Mouse (Mus musculus) gonadal fat pad, adult 2 months (tissue): ENCODE results near the gene Meis1. TPM values are rescaled to one million over a fixed set of nuclear protein-coding genes. Genes with fewer than 3 reads are reported as not detected.

Source experiments
- DNase-seq: peaks from one replicate; pipeline ENCODE4 v3.0.0-alpha.2; 2012; ENCODE audit warnings: low read depth
- polyA plus RNA-seq: library from polyadenylated mRNA; depleted of rRNA; stranded (reverse); fragments of >200 nt; gene quantifications from 2 replicates; pipeline ENCODE4 v1.2.3, GENCODE M21; 2012

The Meis1 gene
- polyA plus RNA-seq, 1 experiment = 10.3 TPM

DNA sequence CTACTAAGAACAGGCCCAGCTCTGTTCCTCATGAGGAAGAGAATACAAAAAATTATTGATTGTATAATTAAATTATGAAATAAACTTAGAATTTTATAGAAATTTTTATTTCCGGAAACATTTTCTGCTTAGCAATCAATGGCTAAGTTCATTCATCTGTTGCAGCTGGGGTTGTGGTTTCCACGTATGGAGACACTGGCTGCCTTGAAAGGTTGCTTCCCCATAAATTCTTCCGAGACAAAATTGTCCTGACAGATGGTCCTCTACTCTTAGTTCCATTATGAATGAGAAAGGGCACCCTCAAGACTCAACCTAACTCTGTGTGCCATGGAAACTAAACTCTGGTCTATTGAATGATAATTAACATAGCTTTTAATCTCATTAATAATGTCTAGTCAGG lies 111.9 kb downstream of the Meis1 start:
- no peak for DNase-seq

DNA sequence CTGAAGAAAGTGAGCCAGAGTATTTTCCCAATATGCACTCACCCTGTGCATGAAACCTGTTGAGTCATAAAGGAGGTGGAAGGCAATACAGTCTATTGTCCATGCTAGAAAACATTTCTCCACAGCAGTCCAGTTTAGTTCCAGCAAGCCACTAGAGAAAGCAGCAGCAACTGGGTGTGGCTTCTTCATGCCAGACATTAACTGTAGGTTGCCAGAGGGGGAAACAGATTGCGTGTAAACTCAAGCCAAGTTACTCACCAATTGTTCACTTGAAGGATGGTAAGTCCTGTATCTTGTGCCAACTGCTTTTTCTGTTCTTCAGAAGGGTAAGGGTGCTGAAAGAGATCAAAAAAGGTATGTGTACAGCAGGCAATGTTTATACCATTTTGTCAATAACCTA lies 113.4 kb downstream of the Meis1 start:
- peak; percentile 83 for DNase-seq

DNA sequence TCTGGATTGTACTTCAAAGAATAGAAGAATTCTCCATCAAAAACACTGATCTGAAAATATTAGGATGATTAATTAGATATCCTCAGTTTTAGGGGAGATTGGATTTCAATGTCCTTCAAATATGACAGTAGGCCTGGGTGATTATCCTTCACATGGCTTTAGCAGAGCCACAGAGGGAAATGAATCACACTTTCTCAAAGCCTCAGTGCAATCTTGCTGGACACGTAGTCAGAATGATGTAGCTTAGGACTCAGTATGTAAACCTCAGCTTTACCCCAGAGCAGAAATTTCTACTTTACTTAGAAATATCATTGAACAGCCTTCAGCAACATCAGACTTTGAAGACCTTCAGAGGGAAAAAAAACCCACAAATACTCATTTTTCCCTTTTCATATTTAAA lies 113.9 kb downstream of the Meis1 start:
- no peak for DNase-seq

DNA sequence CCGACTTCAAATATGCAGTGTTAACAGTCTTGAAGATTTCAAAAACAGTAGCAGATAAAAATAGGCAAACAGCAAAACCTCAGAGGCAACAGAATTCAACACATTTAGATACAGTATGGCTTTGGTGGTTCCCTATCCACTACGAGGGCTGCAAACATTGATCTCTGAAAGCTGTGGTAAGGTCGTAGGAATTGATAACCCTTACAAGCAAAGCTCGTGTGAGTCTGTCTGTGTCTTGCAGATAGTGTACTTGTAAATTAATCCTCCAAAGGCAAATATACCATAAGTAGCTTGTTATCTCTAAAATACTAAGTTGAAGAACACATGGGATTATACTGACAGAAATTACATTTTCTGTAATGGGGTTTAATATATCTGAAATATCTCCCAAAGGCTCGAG lies 114.5 kb downstream of the Meis1 start:
- no peak for DNase-seq

DNA sequence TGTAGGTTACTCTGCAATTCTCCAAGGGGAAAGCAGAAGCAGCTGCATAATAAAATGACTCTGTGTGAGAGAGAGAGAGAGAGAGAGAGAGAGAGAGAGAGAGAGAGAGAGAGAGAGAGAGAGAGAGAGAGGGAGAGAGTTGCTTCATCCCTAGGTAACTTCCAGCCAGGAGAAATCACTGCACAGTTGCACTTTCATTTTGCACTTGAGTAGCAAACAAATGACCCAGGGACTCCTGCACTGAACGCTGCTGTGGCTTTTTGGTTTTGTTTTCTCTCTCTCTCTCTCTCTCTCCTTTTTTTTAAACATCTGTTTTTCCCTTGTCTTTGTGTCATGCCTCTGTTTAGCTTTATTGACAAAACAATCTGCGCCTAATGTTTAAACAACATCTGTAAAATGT lies 118.3 kb downstream of the Meis1 start:
- DNase-seq = no peak

DNA sequence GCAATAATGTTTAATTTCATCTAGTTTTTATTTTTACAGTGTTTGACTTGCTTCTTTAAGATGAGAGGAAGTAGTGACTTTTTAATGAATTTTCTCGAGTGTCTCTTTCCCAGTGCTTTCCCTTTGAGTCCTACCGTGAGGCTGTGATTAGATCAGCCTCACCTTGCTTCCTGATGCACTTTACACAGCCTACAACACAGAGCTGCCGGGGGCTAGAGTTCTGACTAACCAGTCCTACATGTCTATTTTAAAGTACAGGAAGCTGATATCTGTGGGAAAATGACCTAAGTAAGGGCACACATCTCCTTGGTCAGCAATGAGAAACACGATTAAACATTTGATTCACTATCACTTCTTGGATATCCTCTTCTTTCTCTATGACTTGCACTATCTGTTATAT lies 119.9 kb downstream of the Meis1 start:
- DNase-seq = peak; percentile 60

DNA sequence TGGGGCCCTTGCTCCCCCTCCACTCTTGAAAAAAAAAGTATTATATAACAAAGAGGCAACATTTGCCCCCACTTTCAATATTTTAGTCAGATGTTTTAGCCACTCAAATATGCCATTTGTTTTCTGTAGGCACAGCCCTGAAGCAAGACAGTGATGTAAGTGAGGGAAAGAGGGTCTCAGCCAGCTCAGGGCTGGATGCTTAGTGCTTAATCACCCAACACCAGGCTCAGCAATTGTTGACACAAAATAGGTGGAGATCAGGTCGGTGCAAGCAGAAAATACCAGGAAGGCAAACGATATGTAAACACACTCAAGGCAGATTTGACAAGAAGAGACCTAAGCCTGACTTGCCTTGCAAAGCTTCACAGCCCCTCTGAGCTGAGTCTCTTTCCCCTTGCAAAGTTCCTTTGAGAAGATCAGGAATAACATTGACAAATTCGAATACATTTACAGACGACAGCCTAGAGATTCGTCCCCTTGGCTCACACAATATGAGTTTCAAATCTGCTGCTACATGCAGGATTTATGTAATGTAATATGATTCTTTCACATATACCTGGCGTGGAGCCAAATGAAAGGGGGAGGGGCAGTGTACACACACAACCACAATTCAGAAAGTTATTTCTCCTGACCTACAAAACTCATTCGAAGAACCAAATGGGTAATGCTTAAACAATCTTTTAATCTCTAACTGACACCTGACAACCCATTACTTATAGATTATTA lies 120.7 kb downstream of the Meis1 start:
- no peak for DNase-seq

DNA sequence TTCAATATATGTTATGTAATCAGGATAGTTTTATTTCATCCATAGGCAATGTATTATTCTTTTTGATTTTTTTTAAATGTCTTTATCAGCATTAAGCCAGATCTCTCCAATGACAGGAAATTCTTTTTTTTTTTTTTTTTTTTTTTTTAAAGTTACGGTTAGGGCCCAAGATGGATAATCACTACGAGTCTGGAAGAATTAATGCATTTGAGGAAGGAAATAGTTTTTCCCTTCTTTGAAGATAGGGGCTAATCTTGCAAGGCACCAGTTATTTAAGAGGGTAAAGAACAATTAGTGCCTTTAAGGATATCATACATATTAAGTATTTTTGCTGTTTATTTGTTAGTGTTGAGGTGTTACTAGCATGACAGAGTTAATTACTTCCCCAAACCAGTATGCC lies 121.5 kb downstream of the Meis1 start:
- DNase-seq = no peak

DNA sequence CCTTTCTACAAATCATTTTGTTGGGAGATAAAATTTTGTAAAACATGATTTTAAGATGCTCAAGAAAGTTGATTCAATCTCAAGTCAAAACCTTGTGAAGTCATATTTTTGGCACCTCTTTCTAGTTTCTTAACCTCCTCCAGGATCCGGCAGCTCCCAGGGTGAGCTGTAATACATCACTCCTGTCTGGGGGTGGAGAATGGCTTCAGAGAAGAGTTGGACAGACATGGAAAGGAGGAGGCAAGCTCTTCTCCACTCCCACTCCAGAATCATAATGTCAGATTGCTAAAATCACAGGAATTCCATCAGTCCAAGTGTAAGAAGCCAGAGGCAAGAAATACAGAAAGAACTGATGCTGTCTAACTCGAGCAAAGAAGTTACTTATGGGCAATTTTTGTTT lies 126.3 kb downstream of the Meis1 start:
- DNase-seq = no peak

DNA sequence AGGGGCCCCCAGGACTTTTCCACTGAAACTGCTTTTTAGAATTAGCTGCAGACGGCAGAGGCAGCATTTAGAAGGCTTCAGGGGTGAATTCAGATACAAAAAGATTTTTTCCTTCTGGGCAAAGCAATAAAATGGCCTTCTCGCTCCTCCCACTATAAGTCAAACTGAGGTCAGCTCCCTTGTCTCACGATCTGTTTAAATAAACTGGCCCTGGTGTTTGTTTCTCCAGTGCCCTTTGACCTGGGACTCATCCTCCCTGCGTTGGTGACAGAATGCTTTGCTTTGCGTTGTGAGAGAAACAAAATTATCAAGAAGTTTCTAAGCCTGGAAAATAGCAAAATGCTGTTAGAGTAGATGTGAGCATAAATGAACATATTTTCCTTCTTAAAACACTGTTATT lies 129.6 kb downstream of the Meis1 start:
- DNase-seq = no peak

DNA sequence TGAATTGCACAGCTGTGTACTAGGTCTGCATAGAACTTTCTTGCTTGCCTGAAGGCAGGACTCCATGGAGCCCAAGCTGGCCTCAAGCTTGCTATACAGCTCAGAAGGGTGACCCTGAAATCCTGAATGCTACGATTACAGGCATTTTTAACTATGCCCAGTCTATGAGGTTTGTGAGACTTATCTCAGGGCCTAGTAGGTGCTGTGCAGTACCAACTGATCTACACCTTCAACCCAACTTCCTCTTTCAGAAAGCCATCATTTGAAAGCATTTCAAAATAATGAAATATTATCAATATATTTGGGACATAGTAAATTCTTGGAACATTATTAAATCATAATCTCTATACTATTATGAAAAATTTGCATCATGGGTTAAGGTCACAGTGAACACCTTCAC lies 130.1 kb downstream of the Meis1 start:
- DNase-seq = no peak

DNA sequence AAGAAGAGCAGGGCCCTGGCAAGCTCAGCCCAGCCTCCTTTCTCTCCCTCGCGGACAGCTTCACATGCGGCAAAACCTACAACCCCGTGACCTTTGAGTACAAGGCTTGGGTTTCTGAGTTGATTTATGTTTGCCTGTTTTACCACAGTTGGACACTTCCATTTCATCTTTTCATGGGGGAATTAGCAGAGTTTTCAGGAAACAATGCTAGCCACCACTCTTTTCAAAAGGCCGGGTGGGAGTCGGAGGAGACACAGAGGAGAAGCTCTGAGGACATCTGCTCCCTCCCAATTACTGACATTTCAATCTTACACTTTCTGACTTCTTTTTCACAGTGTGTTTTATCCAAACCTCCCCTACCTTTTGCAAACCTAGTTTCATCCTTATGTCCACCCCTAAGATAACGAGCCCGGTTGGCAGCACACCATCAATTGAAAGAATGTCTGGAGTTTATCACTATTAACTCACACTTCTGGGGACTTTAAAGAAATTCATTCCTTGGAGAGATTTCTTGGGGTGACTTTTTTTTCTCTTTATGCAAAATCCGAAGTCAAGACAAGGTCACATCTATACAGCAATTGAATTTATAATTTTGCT lies 133.0 kb downstream of the Meis1 start:
- DNase-seq = no peak

DNA sequence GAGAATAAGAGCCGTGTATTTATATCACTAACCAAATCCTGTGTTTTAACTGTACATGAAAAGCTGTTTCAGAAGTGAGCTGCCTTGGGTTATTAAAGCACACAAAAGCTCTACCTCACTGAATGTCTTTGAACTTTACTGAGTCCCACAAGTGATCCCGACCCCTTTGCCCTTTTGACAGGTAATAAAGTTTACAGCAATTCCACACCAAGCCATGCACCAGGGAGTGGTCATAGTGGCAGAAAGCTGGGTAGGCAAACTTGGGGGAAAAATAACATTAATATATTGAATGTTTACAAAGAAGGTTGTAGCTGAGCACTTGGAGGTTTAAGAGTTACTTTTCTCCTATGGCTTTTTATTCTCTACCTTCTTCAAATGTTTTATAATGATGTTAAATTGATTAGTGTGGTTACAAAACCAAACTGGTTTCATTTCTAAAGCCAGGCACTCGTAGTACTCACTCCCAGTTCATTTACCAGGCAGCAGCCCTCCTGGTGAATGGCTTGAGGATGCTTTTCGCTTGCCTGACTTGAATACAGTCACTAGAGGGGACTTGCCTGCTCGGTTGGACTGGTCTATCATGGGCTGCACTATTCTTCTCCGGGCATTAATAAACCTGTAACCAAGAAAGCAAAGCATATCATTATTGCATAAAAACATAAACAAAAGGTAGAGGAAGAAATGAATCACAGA lies 133.6 kb downstream of the Meis1 start:
- no peak for DNase-seq

DNA sequence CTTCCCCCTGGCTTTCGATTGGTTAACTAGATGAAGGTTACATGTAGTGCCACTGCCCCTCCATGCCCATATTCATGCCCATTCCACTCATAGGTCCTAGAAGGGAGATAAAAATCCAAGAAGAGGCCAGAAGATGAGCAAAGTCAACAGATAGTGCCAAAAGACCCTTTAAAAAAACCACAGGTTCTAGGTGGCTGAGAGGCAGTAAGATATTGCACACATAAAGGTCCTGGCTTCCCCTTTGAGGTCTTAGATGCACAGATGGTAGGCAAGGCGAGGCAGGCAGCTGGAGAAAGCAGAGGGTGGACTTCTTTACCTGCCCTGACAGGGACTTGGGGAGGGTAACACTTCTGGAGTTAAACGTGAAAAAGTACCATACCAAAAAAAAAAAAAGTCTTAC lies 134.8 kb downstream of the Meis1 start:
- no peak for DNase-seq

DNA sequence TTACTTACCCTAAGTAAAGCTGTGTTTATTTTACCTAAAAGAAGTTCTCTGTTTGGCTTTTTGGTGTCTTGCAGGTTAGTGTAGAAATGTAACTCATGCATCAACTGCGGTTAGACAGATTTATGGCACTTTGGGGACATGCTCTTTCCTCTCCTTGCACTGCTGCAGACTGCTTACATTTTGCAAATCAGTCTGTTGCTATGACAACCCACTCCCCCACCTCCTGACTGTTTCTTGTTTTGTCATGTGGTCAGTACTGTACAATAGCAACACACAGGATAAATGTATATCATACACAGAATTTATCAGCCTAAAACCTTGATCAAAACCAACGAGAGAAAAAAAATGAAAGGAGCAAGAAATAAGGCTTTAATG lies 135.3 kb downstream of the Meis1 start:
- no peak for DNase-seq

DNA sequence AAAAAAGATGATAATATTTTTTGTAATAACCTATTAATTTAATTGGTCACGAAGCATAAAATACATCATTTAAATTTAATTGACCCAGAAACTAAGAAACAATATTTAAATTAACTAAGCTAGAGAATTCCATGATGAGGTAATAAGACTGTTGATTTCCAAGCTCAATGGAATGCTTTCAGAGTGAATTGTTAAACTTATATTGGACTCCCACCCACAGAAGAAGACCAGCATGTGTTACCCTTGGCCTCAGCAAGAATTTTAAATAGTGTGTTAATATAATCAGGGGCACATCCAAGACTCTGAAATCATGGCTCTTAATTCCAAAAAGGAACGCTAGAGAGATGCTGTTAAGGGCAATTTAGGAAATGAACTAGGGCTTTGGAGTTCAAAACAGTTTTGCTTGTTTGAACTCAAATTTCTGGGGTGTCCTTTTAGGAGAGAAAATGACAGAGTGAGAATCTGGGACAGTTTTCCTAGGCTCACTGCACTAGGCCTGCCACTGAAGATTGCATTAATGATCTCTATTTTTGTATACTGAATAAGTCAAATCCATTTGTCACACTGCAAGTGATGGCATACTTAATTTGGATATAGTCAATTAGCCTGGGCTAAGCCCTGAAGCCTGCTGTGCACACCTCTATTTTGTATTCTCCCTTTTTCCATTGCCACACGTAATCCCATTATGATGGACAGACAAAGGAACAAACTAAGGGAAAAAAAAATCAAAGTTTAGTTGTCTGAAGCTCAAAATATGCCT lies 135.9 kb downstream of the Meis1 start:
- DNase-seq = no peak

DNA sequence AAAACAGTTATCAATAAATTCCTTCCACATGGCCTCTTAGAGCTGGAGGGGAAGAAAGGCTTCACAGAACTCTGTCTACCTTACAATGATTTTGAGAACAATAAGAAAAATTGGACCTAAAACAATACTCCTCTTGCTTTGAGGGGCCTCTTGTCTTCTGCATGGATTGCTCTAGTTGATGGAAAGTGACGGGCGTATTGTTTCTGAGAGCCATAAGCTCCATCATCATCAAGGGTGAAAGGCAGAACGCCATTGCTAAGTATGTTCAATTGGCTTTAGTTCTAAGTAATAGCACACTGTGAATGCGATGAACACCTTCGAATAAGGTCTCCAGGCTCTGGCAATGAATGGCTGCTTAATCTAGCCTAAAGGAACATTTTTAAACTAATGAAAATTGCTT lies 136.5 kb downstream of the Meis1 start:
- no peak for DNase-seq

DNA sequence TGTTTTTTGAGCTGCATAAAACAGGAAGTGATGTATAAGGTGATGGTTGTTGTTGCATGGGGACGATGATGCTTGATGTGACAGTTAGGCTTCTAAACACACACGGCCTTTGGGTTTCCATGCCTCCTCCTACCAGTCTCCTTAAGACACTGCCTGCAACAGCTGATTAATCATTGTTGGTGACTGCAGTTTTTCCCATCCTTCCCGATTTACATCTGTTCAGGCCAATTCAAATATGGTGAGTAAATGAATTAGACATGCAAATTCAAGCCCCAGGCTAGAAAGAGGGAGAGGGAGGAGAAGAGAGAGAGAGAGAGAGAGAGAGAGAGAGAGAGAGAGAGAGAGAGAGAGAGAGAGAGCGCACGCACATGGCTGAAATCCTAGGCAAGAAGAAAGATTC lies 138.0 kb downstream of the Meis1 start:
- DNase-seq = no peak

DNA sequence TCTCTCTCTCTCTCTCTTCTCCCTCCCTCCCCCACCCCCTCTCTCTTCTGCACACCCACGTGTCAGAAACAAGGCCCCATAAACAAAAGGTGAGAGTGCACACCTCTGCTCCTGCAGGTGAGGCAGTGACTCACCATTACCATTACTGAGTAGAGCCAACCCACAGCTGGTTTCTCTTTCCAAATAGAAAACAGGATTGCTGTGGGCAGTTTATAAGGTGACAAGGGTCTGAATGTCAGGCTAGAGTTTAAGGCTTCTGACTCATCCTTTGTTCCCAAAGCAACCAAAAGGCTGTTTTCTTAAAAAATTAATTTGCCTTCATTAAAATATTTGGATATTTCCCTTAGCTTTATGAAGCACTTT lies 139.3 kb downstream of the Meis1 start:
- no peak for DNase-seq

DNA sequence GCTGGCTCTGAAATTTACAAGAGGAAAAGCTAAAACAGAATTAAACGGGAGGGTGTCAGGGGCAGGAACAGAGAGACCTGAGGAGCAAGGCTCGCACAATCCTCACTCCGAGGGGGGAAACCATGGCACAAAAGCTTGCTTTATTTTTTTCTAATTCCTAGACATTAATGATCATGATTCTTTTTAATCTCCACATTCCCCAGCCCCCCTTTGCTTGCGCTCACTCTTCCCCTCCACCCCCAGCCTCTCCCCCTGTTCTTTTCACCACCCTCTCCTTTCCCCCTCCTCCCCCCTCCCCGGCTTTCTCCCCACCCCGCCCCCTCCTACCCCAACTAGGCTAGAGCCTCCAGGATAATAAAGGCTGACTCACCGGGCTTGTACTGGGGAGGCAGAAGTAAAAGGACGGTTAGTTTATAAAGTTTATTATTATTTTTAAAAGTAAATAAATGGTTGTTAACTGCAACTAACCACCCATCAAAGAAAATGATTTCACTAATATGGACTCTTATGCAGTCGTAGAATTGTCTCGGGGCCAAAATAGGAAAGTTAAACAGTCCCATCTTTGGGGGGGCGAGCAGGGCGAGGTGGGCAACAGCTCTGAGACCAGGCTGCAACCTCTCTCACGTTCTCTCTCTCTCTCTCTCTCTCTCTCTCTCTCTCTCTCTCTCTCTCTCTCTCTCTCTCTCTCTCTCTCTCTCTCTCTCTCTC lies 139.9 kb downstream of the Meis1 start:
- no peak for DNase-seq

DNA sequence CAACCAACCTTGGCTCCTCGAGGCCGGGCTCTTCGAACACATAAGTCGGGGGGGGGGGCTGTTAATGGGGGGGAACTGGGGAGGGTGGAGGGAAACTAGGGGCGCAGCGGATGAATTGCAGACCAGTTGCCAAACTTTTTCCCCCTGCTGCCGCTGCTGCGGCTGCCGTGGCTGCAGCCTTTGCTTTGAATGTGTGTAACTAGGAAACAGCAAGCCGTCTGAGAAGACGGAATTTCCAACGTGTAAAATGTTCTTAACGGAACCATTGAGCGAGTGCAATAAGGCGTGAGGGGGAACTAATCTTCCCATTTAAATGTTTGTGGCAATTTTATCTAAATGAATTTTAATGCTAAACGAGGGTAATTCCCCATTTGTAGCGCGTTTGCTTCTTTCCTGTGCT lies 140.8 kb downstream of the Meis1 start:
- DNase-seq = no peak

DNA sequence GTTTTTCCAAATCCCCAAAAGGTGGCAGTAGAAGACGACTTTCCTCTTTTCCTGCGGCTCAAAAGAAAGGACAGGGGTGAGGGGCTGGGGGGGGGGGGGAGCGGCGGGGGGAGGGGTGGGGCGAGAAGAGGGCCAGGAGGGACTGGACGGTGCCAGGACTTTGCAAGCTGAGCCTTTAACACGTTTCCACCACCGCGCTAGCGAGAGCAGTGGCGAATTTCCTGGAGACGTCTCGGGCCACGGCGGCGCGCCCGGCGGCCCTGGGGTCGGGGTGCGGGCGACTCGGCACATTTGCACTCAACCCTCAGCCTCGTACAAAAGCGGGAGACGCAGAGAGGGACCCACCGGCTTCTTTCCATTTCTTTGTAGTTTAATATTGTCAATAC lies 141.2 kb downstream of the Meis1 start:
- no peak for DNase-seq
